Mouse (Mus musculus): ENCODE data around the gene Msi2.

The Msi2 gene

GRCm38 (mm10) chr11:88718050-88718765 lies at the start of gene Msi2:
TSS of gene Msi2 (minus strand) at chr11:88718513.
- DNase-seq (ENCODE audit: low read depth), result peak; percentile 95

GRCm38 (mm10) chr11:88765635-88766034 lies 47.3 kb upstream of the Msi2 start:
- no peak for DNase-seq (ENCODE audit: low read depth)

GRCm38 (mm10) chr11:88763371-88763770 lies 45.1 kb upstream of the Msi2 start:
- DNase-seq (ENCODE audit: low read depth), result no peak

GRCm38 (mm10) chr11:88759501-88759900 lies 41.2 kb upstream of the Msi2 start:
- DNase-seq (ENCODE audit: low read depth), result no peak

- no peak for DNase-seq (ENCODE audit: low read depth)
Observed at GRCm38 (mm10) chr11:88758402-88758801, 40.1 kb upstream of the Msi2 start.

GRCm38 (mm10) chr11:88745306-88745705 lies 27.0 kb upstream of the Msi2 start:
- DNase-seq (ENCODE audit: low read depth), result no peak

- DNase-seq (ENCODE audit: low read depth), result no peak
Observed at GRCm38 (mm10) chr11:88739574-88740295, 21.4 kb upstream of the Msi2 start.

GRCm38 (mm10) chr11:88729363-88729762 lies 11.1 kb upstream of the Msi2 start:
- no peak for DNase-seq (ENCODE audit: low read depth)

GRCm38 (mm10) chr11:88728508-88728890 lies 10.2 kb upstream of the Msi2 start:
- peak; percentile 88 for DNase-seq (ENCODE audit: low read depth)

- peak; percentile 15 for DNase-seq (ENCODE audit: low read depth)
Observed at GRCm38 (mm10) chr11:88727768-88728507, 9.6 kb upstream of the Msi2 start.

GRCm38 (mm10) chr11:88721144-88721636 lies 2.9 kb upstream of the Msi2 start:
- no peak for DNase-seq (ENCODE audit: low read depth)

GRCm38 (mm10) chr11:88720261-88721143 lies 2.2 kb upstream of the Msi2 start:
- DNase-seq (ENCODE audit: low read depth), result no peak

GRCm38 (mm10) chr11:88719601-88720000 lies 1.3 kb upstream of the Msi2 start:
- peak; percentile 16 for DNase-seq (ENCODE audit: low read depth)

GRCm38 (mm10) chr11:88718766-88719595 lies 668 bp upstream of the Msi2 start:
- no peak for DNase-seq (ENCODE audit: low read depth)

- peak; percentile 74 for DNase-seq (ENCODE audit: low read depth)
Observed at GRCm38 (mm10) chr11:88717644-88718049, 666 bp downstream of the Msi2 start.

- DNase-seq (ENCODE audit: low read depth), result peak; percentile 49
Observed at GRCm38 (mm10) chr11:88717016-88717643, 1.2 kb downstream of the Msi2 start.

GRCm38 (mm10) chr11:88716061-88716994 lies 2.0 kb downstream of the Msi2 start:
- peak; percentile 54 for DNase-seq (ENCODE audit: low read depth)

GRCm38 (mm10) chr11:88715299-88715698 lies 3.0 kb downstream of the Msi2 start:
- no peak for DNase-seq (ENCODE audit: low read depth)

- no peak for DNase-seq (ENCODE audit: low read depth)
Observed at GRCm38 (mm10) chr11:88714127-88714526, 4.2 kb downstream of the Msi2 start.
